Mouse (Mus musculus) urinary bladder, adult 2 months (tissue): ENCODE data around the gene Syt14. TPM values are rescaled to one million over a fixed set of nuclear protein-coding genes. Genes with fewer than 3 reads are reported as not detected.

Source experiments
- DNase-seq: peaks from one replicate; pipeline ENCODE4 v3.0.0; 2022; ENCODE audit warnings: low spot score
- polyA plus RNA-seq: library from polyadenylated mRNA; depleted of rRNA; stranded (reverse); fragments of >200 nt; gene quantifications from 2 replicates; pipeline ENCODE4 v1.2.3, GENCODE M21; 2012; rRNA removed

Gene Syt14
- polyA plus RNA-seq, 1 experiment = 1.2 TPM

GRCm38 (mm10) chr1:192861305-192861960 lies 174.1 kb downstream of the Syt14 start:
- no peak for DNase-seq

DNA sequence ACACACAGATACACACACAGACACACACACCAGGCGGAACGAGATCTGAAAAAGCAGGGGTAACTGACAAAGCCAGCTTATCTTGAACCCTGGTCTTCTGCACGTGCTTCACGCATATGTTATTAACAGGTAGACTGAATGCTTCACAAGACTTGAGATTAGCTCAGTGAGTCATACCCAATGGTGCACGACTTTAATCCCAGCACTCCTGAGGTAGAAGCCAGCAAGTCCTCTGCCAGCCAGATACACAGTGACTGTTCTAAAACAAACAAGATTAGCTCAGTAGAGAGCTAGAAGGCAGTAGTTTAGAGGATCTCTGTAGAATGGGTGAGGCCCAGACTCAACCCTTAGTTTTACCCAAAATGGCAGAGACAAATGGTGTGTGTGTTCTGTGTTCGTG lies 175.3 kb downstream of the Syt14 start:
- DNase-seq = no peak

DNA sequence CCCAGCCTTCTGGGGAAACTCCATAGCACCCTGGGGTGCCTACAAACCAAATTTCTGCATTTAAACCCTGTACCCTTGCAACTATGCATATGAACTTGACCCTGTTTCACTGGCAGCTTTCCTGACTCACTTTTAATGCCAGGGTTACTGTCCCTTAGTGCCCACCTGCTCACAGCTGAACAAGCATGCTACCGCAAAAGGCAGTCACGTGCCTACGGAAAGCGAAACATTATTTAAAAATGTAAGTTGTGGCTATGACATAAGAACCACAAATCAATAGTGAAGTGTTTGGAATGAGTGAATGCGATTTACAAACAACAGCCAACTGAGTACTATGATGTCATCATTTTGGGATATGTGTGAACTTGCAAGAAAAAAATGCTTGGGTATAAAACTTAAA lies 178.0 kb downstream of the Syt14 start:
- DNase-seq = no peak

- DNase-seq = no peak
Measured at GRCm38 (mm10) chr1:192856931-192857330, 178.6 kb downstream of the Syt14 start.

DNA sequence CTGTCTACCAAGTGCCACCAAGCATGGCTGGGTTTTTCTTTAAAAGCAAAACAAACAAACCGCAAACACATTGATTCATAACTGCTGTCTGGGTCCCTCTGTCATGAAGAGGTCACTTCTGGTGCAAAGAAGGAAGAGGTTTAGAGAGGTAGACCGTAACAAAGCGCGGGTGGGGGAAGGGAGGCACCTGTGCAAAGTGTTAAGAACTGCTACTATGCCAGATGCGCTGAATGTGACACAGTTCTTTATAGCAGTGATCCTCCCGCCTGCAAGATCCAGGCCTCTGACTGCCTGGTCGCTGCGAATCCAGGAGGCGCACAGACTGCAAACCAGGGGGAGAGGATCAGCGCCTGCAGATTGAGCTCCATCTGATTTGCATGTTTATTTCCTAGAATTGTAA lies 179.2 kb downstream of the Syt14 start:
- DNase-seq = no peak

DNA sequence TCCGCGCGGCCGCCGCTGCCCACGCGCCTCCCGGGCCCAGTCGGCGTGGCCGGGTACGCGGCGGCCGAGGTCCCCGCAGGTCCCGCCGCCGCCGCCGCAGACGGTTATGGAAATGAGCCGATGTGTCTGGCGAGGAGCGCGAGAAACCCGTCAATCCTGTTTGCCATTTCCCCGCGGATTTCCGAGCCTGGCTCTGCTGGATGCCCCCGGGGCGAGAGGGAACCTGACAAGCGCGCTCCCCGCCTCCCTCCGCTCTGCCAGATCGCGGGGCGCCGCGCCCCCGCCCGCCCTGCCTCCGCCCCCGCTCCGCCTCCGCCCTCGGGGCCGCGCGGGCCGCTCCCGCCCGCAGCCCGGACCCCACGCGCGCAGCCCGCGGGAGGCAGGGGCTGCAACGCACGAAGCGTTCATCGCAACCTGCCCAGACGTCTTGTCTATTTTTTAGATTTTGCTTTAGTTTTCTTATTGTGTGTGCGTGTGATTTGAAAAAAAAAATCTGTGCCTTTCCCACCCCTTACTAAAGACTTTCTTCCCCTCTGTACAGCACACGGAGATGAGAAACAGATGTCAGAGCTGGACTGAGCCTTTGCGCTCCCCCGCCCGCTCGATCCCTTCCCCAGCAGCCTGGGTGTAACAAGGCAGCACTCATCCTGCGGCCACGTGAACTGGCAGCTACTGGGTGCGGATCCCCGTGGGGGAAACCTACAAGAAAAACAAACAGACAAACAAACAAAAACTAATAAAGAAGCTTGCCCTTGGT lies 179.9 kb downstream of the Syt14 start, which contains the start of gene Sertad4:
Sertad4 (minus strand) TSS at position 283 of the 757 bp plus-strand sequence.
- DNase-seq = peak; percentile 47

DNA sequence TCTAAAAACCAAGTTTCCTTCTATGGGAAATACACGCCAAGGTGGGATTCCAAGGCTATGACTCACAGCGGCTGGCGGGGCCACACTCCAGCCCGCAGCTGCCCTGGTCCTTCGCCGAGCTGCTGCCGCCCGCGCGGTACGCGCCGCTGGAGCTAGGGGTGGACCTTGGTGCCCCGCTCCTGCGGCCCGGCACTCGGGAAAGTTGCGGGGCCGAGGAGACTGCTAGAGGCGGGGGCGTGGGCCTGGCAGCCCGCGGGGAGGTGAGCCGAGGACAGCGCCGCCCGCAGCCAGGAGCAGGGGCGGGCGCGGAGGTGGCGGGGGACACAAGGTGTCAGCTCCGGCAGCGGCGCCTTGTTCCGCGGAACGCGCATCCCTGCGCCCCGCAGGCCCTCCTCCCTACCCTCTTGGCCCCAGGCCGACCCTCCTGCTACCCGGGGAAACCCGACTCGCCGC lies 180.7 kb downstream of the Syt14 start:
- DNase-seq = peak; percentile 61

DNA sequence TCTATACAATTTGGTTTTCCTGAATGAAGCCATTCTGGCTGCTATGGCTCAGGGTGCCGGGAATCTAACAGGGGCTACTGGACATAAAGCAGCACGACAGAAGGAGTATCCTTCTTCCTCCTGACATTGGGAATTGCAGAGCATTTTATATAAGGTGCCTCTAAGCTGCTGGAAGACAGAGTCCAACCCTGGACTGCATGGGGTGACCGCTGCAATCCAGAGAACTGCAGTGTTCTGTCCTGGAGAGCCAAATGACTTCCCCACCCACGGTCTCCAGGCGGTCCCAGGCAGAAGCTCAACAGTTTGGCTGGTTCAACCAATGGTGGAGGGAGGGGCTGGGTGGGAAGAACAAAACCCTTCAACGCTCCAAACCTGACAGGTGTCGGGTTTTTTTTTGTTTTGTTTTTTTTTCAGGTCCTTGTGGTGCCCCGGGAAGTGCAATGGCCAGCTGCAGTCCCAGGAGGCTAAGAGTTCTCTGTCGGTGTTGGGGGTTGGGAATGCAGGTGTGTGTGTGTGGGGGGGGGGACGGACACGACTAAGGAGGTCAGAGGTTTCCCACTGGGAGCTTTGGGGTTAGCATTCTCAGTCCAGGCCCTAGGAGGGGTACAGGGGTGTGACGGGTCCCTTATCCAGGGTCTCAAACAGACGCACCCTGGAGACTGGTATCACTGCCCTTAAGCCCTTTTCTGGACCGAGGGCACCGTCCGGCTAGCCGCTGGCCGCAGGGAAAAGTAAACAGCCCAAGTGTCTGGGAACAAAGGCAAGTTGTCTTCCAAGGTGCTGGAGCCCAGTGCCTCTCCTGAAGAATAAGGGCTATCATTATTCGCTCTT lies 181.4 kb downstream of the Syt14 start:
- DNase-seq = no peak

GRCm38 (mm10) chr1:192853429-192853828 lies 182.1 kb downstream of the Syt14 start:
- DNase-seq = no peak

DNA sequence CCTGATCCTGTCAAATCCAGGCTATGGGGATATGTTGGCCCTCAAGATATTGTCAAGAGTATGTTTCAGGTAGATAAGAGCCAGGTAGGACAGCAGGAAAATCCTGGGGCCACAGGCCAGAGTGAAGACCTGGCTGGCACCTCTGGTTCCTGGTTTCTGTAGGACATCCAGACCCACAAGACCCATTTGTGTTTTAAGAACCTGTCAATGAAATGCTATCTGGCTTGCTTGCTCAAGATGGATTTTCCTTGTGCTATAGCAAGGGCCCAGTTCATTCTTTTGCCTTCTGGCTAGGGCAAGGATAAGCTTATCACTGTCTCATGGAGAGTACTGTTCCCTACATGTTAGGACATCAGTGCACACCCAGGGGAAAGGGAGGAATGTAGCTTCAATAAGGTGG lies 183.5 kb downstream of the Syt14 start:
- no peak for DNase-seq

GRCm38 (mm10) chr1:192851640-192852039 lies 183.9 kb downstream of the Syt14 start:
- no peak for DNase-seq

GRCm38 (mm10) chr1:192851126-192851525 lies 184.4 kb downstream of the Syt14 start:
- DNase-seq = no peak

DNA sequence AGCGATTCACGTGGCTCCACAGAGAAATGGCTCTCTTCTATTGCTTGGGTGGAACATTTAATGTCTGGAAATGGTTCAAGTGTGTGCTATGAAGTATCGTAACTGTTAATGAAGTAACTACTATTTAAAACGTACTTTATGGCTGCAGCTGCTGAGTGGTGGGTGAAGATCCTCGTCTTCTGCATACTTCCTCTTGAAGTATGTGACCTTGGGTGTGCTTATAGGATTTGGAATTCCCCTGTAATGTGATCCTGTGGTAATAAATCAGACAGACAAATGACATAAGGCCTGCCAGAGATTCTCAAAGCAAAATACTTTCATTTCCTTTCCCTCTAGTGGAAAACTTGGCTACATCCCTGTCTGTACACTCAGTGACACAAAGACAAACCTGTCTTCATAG lies 186.0 kb downstream of the Syt14 start:
- no peak for DNase-seq

GRCm38 (mm10) chr1:192847254-192847653 lies 188.3 kb downstream of the Syt14 start:
- no peak for DNase-seq

Other genes starting within 250 kb of the Syt14 start
- 13.2 and 13.8 TPM in 2 replicates for gene Sertad4, start 180.0 kb downstream of the Syt14 start, polyA plus RNA-seq
- 13.0 and 16.4 TPM in 2 replicates for gene Diexf, start 94.5 kb upstream of the Syt14 start, polyA plus RNA-seq
- gene Irf6, start 117.3 kb upstream of the Syt14 start, polyA plus RNA-seq = 24.9 and 27.8 TPM in 2 replicates
- gene A130010J15Rik, start 132.3 kb upstream of the Syt14 start, polyA plus RNA-seq = 9.8 and 13.3 TPM in 2 replicates
- gene Traf3ip3, start 165.9 kb upstream of the Syt14 start, polyA plus RNA-seq = 2.2 and 2.9 TPM in 2 replicates
- 22.3 and 26.3 TPM in 2 replicates for gene Lamb3, start 171.9 kb upstream of the Syt14 start, polyA plus RNA-seq
- 68.7 and 71.3 TPM in 2 replicates for gene Hsd11b1, start 228.3 kb upstream of the Syt14 start, polyA plus RNA-seq
- gene G0s2, start 237.4 kb upstream of the Syt14 start, polyA plus RNA-seq = 86.5 and 115 TPM in 2 replicates